Mouse (Mus musculus): ENCODE measurements around the gene Sct.
A peak's percentile ranks its signal among the peaks of the same experiment; 100 is the strongest.

The Sct gene

GRCm38 (mm10) chr7:141278766-141279590 is at the start of gene Sct:
TSS of gene Sct (minus strand) at chr7:141279133.
- DNase-seq: no peak

- DNase-seq: no peak
Measured at GRCm38 (mm10) chr7:141328373-141328990, 49.5 kb upstream of the Sct start.

- DNase-seq: peak; percentile 100
Measured at GRCm38 (mm10) chr7:141327469-141328372, 48.8 kb upstream of the Sct start, which contains the start of the genes Deaf1 and Tmem80. TSS of gene Deaf1 (minus strand) at chr7:141327690. TSS of gene Tmem80 (plus strand) at chr7:141327739.

- peak; percentile 45 for DNase-seq
Measured at GRCm38 (mm10) chr7:141326546-141327446, 47.9 kb upstream of the Sct start.

- peak; percentile 48 for DNase-seq
Measured at GRCm38 (mm10) chr7:141324686-141325085, 45.8 kb upstream of the Sct start.

GRCm38 (mm10) chr7:141319446-141319845 is 40.5 kb upstream of the Sct start:
- DNase-seq: no peak

GRCm38 (mm10) chr7:141317619-141318132 is 38.7 kb upstream of the Sct start:
- DNase-seq: peak; percentile 45

GRCm38 (mm10) chr7:141315974-141316373 is 37.0 kb upstream of the Sct start:
- DNase-seq: peak; percentile 94

- DNase-seq: no peak
Measured at GRCm38 (mm10) chr7:141315076-141315475, 36.1 kb upstream of the Sct start.

- DNase-seq: no peak
Measured at GRCm38 (mm10) chr7:141314416-141314815, 35.5 kb upstream of the Sct start.

- DNase-seq: no peak
Measured at GRCm38 (mm10) chr7:141304537-141304936, 25.6 kb upstream of the Sct start.

GRCm38 (mm10) chr7:141302702-141303268 is 23.9 kb upstream of the Sct start:
- DNase-seq: peak; percentile 59

- peak; percentile 60 for DNase-seq
Measured at GRCm38 (mm10) chr7:141301386-141301785, 22.5 kb upstream of the Sct start.

GRCm38 (mm10) chr7:141299175-141299574 is 20.2 kb upstream of the Sct start:
- no peak for DNase-seq

GRCm38 (mm10) chr7:141297926-141298650 is 19.2 kb upstream of the Sct start:
- no peak for DNase-seq

- no peak for DNase-seq
Measured at GRCm38 (mm10) chr7:141294479-141294878, 15.5 kb upstream of the Sct start.

- DNase-seq: no peak
Measured at GRCm38 (mm10) chr7:141293852-141294471, 15.0 kb upstream of the Sct start.

- no peak for DNase-seq
Measured at GRCm38 (mm10) chr7:141292583-141293388, 13.9 kb upstream of the Sct start.

GRCm38 (mm10) chr7:141291921-141292582 is 13.1 kb upstream of the Sct start, which contains the start of gene Drd4:
TSS of gene Drd4 (plus strand) at chr7:141292006.
- no peak for DNase-seq

Data from kidney, adult 9 months (tissue).